Mouse (Mus musculus) midbrain, embryonic 16.5 days (tissue): ENCODE results near the gene Slc35f1. TPM values are rescaled to one million over a fixed set of nuclear protein-coding genes. Genes with fewer than 3 reads are reported as not detected.

ENCODE experiments used
- ATAC-seq: fragments of 200-750 bp; cut with Nextera tagmentation; 2 replicates; pipeline ENCODE4 v1.8.0; 2017; ENCODE audit warnings: moderate TSS enrichment
- H3K27ac ChIP-seq: fragments of 300-500 bp; sonication (generic); 2 replicates; pipeline ENCODE4 v1.5.1; 2014; ENCODE audit warnings: mild to moderate bottlenecking, low read length, mixed read lengths
- H3K27me3 ChIP-seq: fragments of 300-500 bp; sonication (generic); 2 replicates; pipeline ENCODE4 v1.6.1; 2014; ENCODE audit warnings: low read depth, low read length, mixed read lengths; ENCODE audit not compliant: control insufficient read depth, insufficient read depth
- H3K36me3 ChIP-seq: fragments of 300-500 bp; sonication (generic); 2 replicates; pipeline ENCODE4 v1.6.1; 2014; ENCODE audit warnings: mild to moderate bottlenecking, low read length, moderate library complexity, mixed read lengths; ENCODE audit not compliant: control insufficient read depth, insufficient read depth
- H3K4me1 ChIP-seq: fragments of 300-500 bp; sonication (generic); 2 replicates; pipeline ENCODE4 v1.6.1; 2014; ENCODE audit warnings: mild to moderate bottlenecking, low read length, mixed read lengths; ENCODE audit not compliant: control insufficient read depth, insufficient read depth
- H3K4me2 ChIP-seq: fragments of 300-500 bp; sonication (generic); 2 replicates; pipeline ENCODE4 v1.6.1; 2014; ENCODE audit warnings: mild to moderate bottlenecking, low read length, mixed read lengths
- H3K4me3 ChIP-seq: fragments of 300-500 bp; sonication (generic); 2 replicates; pipeline ENCODE4 v1.5.1; 2014; ENCODE audit warnings: low read depth, mild to moderate bottlenecking, low read length, moderate library complexity, mixed read lengths
- H3K9ac ChIP-seq: fragments of 300-500 bp; sonication (generic); 2 replicates; pipeline ENCODE4 v1.6.1; 2014; ENCODE audit warnings: low read depth, low read length, mixed read lengths
- H3K9me3 ChIP-seq: fragments of 300-500 bp; sonication (generic); replicated peaks from 2 replicates; pipeline ENCODE4 v1.6.1; 2014; ENCODE audit warnings: mild to moderate bottlenecking, low read length, mixed read lengths; ENCODE audit not compliant: control insufficient read depth, poor library complexity, severe bottlenecking
- WGBS: fragments of 180-500 bp; shearing (Covaris S2); extraction: QIAGEN DNeasy Blood & Tissue Kit; methylation state at CpG from one replicate; pipeline ENCODE4 v1.1.7; 2014; 5-methylcytosine and 5-hydroxymethylcytosine counted together
- polyA plus RNA-seq: library from polyadenylated mRNA; unstranded; fragments of >200 nt; fragmentation: Nextera tagmentation; extraction: Ambion mirVana; gene quantifications from 2 replicates; pipeline ENCODE4 v1.2.1, GENCODE M21; 2015

Slc35f1 gene
- polyA plus RNA-seq, 1 experiment from 2014 or later: 45.3 TPM

GRCm38 (mm10) chr10:52934615-52935014, 244.3 kb downstream of the Slc35f1 start:
- Histone ChIP-seq H3K27me3 (no peaks in the 10 kb centered on the region), H3K9ac (no peak overlapping the region), H3K4me2 (no peak overlapping the region), H3K36me3 (no peaks in the 10 kb centered on the region), H3K4me3 (no peak overlapping the region), H3K4me1 (0 out of 2 replicates have a peak, but pooled peaks cover 6% of the 10 kb centered on the region), H3K27ac (no peak overlapping the region), H3K9me3 (no peaks in the 10 kb centered on the region)
- no peak for ATAC-seq

DNA sequence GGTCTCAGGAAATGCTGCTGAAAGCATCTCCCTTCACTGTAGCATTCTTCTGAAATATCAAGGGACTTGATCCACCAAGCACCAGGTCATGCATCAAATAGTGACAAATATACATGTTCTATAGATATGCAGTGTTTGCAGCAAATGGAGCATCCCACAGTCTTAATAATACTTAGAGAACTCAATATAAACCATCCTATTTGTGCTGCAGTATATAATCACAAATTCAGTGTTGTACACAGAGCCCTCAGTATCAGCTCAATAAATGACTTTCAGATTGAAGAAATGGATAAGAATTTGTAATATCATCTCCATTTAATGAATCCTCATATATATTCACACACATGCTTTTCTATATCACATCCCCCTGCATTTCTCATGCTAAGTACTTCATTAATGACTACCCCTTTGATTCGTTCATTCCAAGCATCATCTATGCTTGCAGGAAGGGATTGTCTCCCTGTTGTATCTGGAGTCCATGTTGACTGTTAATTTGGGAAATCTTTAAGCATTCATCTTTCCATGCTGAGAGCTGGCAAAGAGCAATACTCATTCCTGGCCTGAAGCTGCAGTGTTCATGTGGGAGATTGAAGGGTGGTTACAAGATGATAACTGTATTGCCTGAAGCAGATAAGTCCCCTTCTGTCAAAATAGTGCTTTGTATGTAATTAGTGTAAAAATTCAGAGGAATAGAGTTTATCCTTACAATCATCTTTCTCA, 249.9 kb downstream of the Slc35f1 start:
- ATAC-seq: peak; percentile 91
- H3K4me3 ChIP-seq: no peak overlapping the region
- no peaks in the 10 kb centered on the region for H3K9me3 ChIP-seq
- H3K4me1 ChIP-seq: peaks cover 17% of the 10 kb centered on the region
- peak overlapping the region; percentile 78 for H3K27ac ChIP-seq
- 28% methylated on average over 1 of the region's 1 CpGs for WGBS
- no peak overlapping the region for H3K9ac ChIP-seq
- H3K36me3 ChIP-seq: no peaks in the 10 kb centered on the region
- H3K4me2 ChIP-seq: peak overlapping the region; percentile 25; the same call in 1 of the 2 replicates
- no peaks in the 10 kb centered on the region for H3K27me3 ChIP-seq

GRCm38 (mm10) chr10:52940831-52941216, 250.5 kb downstream of the Slc35f1 start:
- H3K27ac ChIP-seq: peak overlapping the region; percentile 78
- peaks cover 17% of the 10 kb centered on the region for H3K4me1 ChIP-seq
- H3K9ac ChIP-seq: 0 out of 2 replicates have a peak overlapping the region, but pooled peaks have one; percentile 6
- H3K36me3 ChIP-seq: no peaks in the 10 kb centered on the region
- ATAC-seq: peak; percentile 89
- WGBS: 26% methylated on average over 5 of the region's 5 CpGs
- H3K9me3 ChIP-seq: no peaks in the 10 kb centered on the region
- no peaks in the 10 kb centered on the region for H3K27me3 ChIP-seq
- H3K4me2 ChIP-seq: peak overlapping the region; percentile 9; the same call in 1 of the 2 replicates
- no peak overlapping the region for H3K4me3 ChIP-seq

DNA sequence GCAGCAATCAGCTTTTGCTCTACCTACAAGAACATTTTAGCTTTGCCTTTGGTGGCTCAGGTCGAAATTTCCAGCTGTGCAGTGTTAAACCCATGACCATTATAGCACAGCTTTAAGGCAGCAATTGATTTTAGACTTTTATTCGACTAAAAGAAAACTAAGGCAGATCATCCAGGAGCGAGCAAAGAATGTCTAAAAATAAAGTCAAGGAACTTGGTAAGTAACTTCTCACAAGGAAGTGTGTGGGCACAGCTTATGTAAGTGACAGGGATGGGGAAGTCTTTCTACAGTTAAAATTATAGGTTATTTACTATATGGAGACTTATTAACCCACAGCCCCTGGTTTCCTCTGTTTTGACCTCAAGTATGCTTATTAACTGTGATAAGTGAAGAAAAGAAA, 262.2 kb downstream of the Slc35f1 start:
- H3K4me2 ChIP-seq: no peak overlapping the region
- WGBS: 86% methylated on average over 3 of the region's 3 CpGs

DNA sequence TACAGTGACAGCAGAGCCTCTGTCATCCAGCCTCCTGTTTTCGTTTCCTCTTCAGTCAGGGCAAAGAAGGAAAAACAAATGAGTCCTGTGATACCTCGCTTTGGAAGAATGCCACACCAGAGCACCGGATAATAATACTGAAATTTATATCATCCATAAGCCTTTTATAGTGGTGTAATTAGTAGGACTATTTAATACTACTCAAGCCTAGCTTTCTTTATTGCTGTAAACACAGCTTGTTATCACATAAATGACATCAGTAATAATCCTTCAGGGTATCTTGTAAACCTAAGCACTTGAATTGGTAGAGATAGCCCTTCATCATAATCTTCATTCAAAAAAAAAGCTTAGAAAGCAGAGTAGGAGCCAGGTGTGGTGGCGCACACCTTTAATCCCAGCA, 266.4 kb downstream of the Slc35f1 start:
- H3K36me3 ChIP-seq: no peaks in the 10 kb centered on the region
- no peak overlapping the region for H3K9ac ChIP-seq
- no peak overlapping the region for H3K4me2 ChIP-seq
- WGBS: 81% methylated on average over 4 of the region's 4 CpGs
- H3K4me1 ChIP-seq: no peaks in the 10 kb centered on the region
- ATAC-seq: no peak
- H3K9me3 ChIP-seq: no peaks in the 10 kb centered on the region
- H3K27me3 ChIP-seq: no peaks in the 10 kb centered on the region
- H3K4me3 ChIP-seq: no peak overlapping the region
- no peak overlapping the region for H3K27ac ChIP-seq

More for the DNA sequence above, 262.2 kb downstream of the Slc35f1 start:
- no peak for ATAC-seq
- Histone ChIP-seq H3K9me3 (no peaks in the 10 kb centered on the region), H3K4me1 (no peaks in the 10 kb centered on the region), H3K27me3 (no peaks in the 10 kb centered on the region), H3K9ac (no peak overlapping the region), H3K27ac (no peak overlapping the region), H3K4me3 (no peak overlapping the region), H3K36me3 (no peaks in the 10 kb centered on the region)

GRCm38 (mm10) chr10:52979251-52979650, 288.9 kb downstream of the Slc35f1 start:
- Histone ChIP-seq H3K9me3 (no peaks in the 10 kb centered on the region), H3K4me2 (no peak overlapping the region), H3K4me1 (no peaks in the 10 kb centered on the region), H3K36me3 (no peaks in the 10 kb centered on the region), H3K27me3 (no peaks in the 10 kb centered on the region), H3K4me3 (no peak overlapping the region), H3K9ac (no peak overlapping the region), H3K27ac (no peak overlapping the region)
- ATAC-seq: no peak
- WGBS: 90% methylated on average over 1 of the region's 1 CpGs

DNA sequence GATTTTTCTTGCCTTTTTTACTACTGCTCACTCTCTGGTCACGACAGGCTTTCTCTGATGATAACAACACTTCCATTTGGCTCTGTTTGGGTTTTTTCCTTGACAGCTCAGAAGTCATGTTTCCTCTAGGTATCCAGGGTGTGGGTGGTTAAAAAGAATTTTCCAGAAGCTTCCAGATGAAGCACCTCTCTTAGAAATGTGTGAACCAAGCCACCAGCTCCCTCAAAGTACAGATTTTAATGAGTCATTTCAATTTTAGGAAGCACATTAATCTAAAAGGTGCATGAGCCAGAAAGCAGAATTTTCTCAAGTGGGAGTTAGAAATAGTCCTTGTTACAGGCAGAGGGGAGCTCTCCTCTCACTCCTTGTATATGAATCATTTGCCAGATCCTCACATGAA, 292.5 kb downstream of the Slc35f1 start:
- Histone ChIP-seq H3K4me3 (no peak overlapping the region), H3K9ac (no peak overlapping the region), H3K4me2 (no peak overlapping the region), H3K9me3 (no peaks in the 10 kb centered on the region), H3K27ac (no peak overlapping the region), H3K36me3 (no peaks in the 10 kb centered on the region), H3K27me3 (no peaks in the 10 kb centered on the region), H3K4me1 (no peaks in the 10 kb centered on the region)
- no peak for ATAC-seq
- 76% methylated on average over 1 of the region's 1 CpGs for WGBS

DNA sequence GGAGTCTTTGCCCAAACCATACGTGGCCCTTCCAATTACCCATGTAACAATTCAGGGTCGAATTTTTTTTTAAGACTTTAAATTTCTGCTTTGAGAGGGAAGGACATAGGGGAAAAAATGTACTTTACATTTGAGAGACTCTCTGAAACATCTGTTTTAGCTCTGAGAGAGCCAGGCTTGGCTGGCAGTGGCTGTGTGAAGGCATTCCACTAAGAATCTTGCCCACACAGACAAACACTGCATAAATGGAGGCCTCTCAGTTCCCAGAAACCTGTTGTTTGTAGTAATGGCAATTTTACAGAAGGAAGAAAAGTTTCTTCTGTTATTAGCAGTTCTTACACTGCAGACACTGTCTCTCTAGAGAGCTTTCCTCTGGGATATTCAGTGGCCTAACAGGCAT, 301.9 kb downstream of the Slc35f1 start:
- Histone ChIP-seq H3K9ac (no peak overlapping the region), H3K36me3 (no peaks in the 10 kb centered on the region), H3K27me3 (no peaks in the 10 kb centered on the region), H3K4me2 (no peak overlapping the region), H3K4me1 (no peaks in the 10 kb centered on the region), H3K4me3 (no peak overlapping the region), H3K9me3 (no peaks in the 10 kb centered on the region), H3K27ac (no peak overlapping the region)
- WGBS: 57% methylated on average over 2 of the region's 2 CpGs
- no peak for ATAC-seq

DNA sequence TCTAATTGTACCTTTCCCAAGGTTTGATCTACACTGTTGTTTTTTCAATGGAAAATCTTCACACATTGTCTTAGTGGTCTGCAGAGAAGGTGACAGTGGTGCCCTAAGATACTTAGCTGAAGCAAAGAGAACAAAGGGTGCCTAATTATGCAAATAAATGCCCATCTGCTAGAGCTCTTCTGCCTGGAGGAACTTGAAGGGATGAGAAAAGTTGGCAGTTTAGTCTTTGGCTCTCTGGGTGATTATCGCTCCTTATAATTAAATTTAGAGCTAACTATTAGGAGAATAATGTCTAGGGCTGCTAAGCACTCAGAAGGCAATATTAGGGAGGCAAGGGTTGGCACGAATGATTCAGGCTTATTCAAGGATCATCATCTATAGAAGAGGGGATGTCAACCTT, 306.6 kb downstream of the Slc35f1 start:
- no peak for ATAC-seq

More for the DNA sequence above, 306.6 kb downstream of the Slc35f1 start:
- Histone ChIP-seq H3K36me3 (no peaks in the 10 kb centered on the region), H3K9ac (no peak overlapping the region), H3K27me3 (no peaks in the 10 kb centered on the region), H3K9me3 (no peaks in the 10 kb centered on the region), H3K4me1 (no peaks in the 10 kb centered on the region), H3K4me3 (no peak overlapping the region), H3K27ac (no peak overlapping the region), H3K4me2 (no peak overlapping the region)
- WGBS: 56% methylated on average over 2 of the region's 2 CpGs
